Mouse (Mus musculus): ENCODE measurements at regions not wholly inside any gene's neighbourhood (a gene's known extent, or its start where the extent isn't known, plus 50 kb on each side); places are given as distances from the start of the nearest gene placed in this dataset.

GRCm38 (mm10) chr2:179265436-179265835, 176.8 kb upstream of the Cdh4 start:
- TF ChIP-seq POLR2A (IDR thresholded peaks at IDR 0.05; ENCODE audit: extremely low read depth, insufficient read depth, low read length): no peak
- TF ChIP-seq CTCF (IDR thresholded peaks at IDR 0.05; ENCODE audit: low read depth, low read length): no peak

Data from liver, adult 2 months (tissue).